Mouse (Mus musculus) frontal cortex, adult 2 months (tissue): ENCODE measurements around the gene Gm49394. TPM values are rescaled to one million over a fixed set of nuclear protein-coding genes. Genes with fewer than 3 reads are reported as not detected.

ENCODE experiments used
- polyA plus RNA-seq: library from polyadenylated mRNA; depleted of rRNA; stranded (reverse); fragments of >200 nt; gene quantifications from 2 replicates; pipeline ENCODE4 v1.2.3, GENCODE M21; 2012; rRNA removed

The Gm49394 gene
- polyA plus RNA-seq, 1 experiment, result 0.10 TPM

Other genes with a start within 250 kb of the Gm49394 start
- not detected in 2 replicates for gene Syt8, start 235.1 kb downstream of the Gm49394 start, polyA plus RNA-seq
- 1.7 and 2.0 TPM in 2 replicates for gene Tnni2, start 228.1 kb downstream of the Gm49394 start, polyA plus RNA-seq
- 11.0 and 11.2 TPM in 2 replicates for gene Lsp1, start 209.1 kb downstream of the Gm49394 start, polyA plus RNA-seq
- 0.50 and 1.8 TPM in 2 replicates for gene Tnnt3, start 171.1 kb downstream of the Gm49394 start, polyA plus RNA-seq
- gene Mrpl23, start 137.3 kb downstream of the Gm49394 start, polyA plus RNA-seq, result 81.6 and 81.9 TPM in 2 replicates
- 60.6 and 81.1 TPM in 2 replicates for gene Igf2, start 3.1 kb downstream of the Gm49394 start, polyA plus RNA-seq
- gene Ins2, start 73.4 kb upstream of the Gm49394 start, polyA plus RNA-seq, result not detected in 2 replicates